ENCODE assay signal across 16 mouse cellular contexts in the genomic region with DNA sequence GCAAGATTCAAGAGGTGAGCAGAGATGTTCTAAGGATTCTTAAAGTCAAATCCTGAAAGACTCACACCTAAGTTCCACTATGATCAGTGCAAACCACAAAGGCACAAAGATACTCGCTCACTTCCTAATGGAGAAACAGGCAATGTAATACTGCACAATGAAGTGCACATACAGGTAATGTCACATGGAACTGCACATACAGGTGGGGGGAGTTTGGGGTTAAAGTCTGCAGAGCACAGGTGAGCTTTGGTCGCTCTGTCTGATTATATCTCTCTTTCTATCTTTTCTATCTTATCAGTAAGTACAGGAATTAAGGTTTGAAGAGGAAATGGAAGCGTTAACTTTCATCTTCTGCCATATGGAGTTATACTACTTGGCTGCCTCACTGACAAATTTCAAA.
"Had no signal": no experiment of that assay in that cellular context is flagged by ENCODE, and none has a peak within 500 bp of the region (broad histone marks: within the 10 kb centered on the region; RNA-seq: fewer than 3 reads in every experiment).

No protein-coding gene starts in this region.

- H3K4me3 ChIP-seq: midbrain, embryonic 10.5 days; midbrain, embryonic 12.5 days; myocyte; neural tube, embryonic 13.5 days; neural tube, embryonic 15.5 days had no signal

- DNase-seq: lung, adult 18-20 months; lung, embryonic 14.5 days; lung, postnatal 10 days; lung, postnatal 4 days; midbrain, embryonic 14.5 days; right cerebral cortex, postnatal 14 days; spleen, adult 18-20 months; thymus, adult 18-20 months; thymus, postnatal 14 days; thymus, postnatal 36 days had no signal

- H3K27ac ChIP-seq: midbrain, embryonic 10.5 days; midbrain, embryonic 12.5 days; neural tube, embryonic 13.5 days; neural tube, embryonic 15.5 days had no signal

- H3K4me1 ChIP-seq: midbrain, embryonic 10.5 days; midbrain, embryonic 12.5 days had no signal

- H3K4me2 ChIP-seq: lung, embryonic 14.5 days; midbrain, embryonic 12.5 days; neural tube, embryonic 13.5 days; neural tube, embryonic 15.5 days had no signal

- H3K9ac ChIP-seq: lung, embryonic 14.5 days; midbrain, embryonic 12.5 days; neural tube, embryonic 13.5 days; neural tube, embryonic 15.5 days had no signal

- H3K27me3 ChIP-seq: midbrain, embryonic 12.5 days; neural tube, embryonic 13.5 days; neural tube, embryonic 15.5 days had no signal

- H3K36me3 ChIP-seq: midbrain, embryonic 10.5 days; midbrain, embryonic 12.5 days; neural tube, embryonic 13.5 days; neural tube, embryonic 15.5 days had no signal

- ATAC-seq: midbrain, embryonic 16.5 days had no signal

- H3K9me3 ChIP-seq: midbrain, embryonic 10.5 days; midbrain, embryonic 12.5 days; neural tube, embryonic 13.5 days; neural tube, embryonic 15.5 days had no signal
